Mouse (Mus musculus) frontal cortex, postnatal 14 days (tissue): ENCODE measurements at regions not wholly inside any gene's neighbourhood (a gene's known extent, or its start where the extent isn't known, plus 50 kb on each side); places are given as distances from the start of the nearest gene placed in this dataset.
"Not testable (repeated sequence)": the region's sequence is repeated elsewhere in the genome, so short reads cannot be mapped to it uniquely, and the experiment has no call there.

Experiments used
- DNase-seq, 2 experiments: peaks; one replicate each; pipeline ENCODE4 v3.0.0; 2022; ENCODE audit warnings: low spot score in 2 of 2

DNA sequence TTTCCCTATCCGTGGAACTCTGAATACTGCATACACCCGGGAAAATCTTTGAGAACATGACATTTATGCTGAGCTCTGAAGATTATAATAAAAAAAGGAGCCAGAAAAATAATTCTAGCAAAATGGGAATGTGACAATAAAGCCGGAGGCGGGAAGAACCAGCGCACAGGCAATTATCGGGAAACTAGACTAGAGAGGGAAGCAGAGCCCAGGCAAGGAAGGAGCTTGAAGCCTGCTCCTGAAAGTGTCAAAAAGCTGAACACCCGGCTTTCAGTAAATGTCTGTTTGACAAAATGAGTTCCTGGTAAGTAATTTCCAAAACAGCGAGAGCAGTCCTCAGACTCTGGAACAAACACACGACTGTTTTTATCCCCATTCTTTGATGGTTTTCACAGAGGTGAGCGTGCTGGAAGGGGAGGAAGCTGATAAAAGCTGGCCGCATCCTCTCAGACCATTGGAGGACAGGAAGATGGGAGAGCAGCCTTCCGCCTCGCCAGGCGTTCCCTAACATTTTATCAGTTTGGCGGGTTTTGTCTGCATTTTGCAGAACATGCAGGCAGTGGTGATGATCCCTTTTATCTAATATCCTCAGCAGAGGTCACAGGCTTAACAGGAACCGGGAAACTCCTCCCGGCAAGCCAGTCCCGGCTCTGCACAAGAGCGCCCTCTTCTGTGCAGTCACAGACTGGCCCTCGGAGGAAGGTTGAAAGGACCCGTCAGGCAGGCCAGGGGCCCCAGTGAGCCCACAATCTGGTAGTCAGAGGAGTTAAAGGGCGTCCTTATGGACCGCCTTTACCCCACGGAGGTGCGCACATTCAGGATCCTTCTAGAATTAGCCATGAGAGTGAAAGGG lies 201.3 kb upstream of the 1700056E22Rik start:
- peak; percentile 14 to 64 for DNase-seq

DNA sequence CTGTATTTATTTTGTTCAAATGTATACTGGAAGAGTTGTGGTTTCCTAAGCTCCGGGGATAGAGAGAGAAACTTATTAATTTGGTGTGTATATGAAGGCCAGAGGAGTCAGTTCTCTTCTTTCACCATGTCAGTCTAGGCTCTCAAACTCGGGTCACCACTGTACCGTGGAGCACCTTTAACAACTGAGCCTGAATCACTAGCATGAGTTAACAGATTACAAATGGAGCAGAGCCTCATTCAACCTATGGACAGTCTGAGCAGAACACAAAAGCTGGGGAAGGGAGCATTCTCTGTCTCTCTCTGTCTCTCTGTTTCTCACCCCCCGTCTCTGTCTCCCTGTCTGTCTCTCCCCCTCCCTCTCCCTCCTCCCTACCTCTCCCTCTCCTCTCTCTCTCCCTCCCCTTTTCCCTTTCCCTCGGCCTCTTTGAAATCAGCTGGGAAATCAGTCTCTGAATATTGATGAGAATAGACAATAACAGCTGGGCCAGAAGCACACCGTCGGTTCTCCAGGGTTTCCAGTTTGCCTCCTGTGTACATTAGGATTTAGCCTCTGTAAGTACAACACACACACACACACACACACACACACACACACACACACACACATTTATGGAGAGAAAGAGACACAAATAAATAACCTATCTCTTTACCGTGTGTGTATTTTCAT lies 200.4 kb upstream of the 1700056E22Rik start:
- DNase-seq = no peak

DNA sequence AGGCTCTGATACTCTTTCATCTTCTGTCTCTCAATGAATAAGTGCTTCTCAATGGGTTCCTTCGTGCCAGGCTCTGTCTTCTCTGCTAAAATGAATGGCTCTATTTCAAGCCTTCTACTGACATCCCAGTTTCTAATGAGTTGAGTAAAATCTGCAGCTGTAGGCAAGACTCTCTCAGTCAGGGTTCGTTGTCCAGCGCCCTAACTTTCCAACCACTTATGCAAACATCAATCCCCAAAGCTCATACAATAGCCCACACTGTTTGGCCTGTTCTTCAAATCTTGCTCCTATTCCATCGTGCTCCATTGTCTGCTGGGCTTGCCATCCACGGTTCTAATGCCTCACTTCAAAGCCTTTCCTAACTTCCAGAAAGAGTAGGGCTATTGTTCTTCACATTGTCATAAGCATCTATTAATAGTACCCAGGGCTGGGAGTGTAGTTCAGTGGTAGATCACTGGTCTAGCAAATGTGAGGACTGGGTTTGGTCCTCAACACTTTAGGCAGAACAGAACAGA lies 199.7 kb upstream of the 1700056E22Rik start:
- DNase-seq = no peak

DNA sequence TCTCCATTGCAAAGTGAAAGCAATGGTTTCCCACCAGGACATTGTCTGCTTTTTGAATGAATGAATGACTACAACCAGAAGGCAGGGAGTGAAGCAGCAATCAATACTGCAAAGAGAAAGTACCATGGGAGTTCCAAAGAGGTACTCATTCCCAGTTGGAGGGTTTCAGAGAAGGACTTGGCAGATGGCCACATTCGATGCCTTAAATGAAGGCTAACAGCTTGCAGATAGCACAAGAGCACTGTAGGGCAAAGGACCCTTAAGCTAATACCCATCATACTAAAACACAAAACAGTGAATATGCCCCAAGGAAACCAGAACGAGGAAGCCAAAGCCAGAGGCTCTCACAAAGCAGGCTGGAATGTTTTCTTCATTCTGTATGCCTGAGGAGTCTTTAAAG lies 188.2 kb upstream of the 1700056E22Rik start:
- DNase-seq = no peak

DNA sequence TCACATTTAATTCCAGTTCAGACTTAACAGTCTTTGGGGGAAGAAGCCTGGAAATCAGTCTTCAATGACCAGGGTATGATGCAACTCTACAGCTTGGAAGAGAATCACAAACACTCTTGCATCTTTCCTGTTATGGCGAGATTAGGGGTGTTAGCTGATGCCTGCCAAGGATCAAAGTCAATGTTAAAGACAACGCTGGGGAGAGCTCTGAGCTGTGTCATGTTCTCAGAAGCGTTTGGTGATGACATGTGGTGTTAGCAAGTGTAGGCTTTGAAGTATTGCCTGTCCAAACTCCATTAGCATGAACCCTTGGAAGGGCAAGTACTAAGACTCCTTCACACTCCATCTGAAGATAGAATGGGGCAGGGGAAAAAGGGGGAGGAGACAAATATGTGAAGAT lies 187.7 kb upstream of the 1700056E22Rik start:
- no peak for DNase-seq

DNA sequence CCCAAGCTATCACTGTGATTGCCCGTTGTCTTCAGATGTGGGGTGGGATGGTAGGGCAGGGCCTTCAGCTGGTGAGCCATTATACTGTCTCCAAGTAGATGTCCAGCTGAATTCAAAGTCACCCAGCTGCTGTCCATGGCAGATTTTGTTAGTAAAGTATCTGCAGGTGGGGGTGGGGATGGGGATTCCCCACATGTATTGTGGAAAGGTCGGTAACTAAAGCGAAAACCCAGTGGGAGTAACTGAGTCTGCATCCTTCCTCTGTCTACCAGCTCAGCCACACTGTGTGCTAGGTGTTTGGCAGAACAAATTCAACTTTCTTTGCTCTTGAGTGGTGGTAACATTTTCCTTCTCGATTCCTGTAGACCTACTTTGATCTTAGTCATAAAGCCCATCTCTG lies 163.2 kb upstream of the 1700056E22Rik start:
- DNase-seq = no peak

DNA sequence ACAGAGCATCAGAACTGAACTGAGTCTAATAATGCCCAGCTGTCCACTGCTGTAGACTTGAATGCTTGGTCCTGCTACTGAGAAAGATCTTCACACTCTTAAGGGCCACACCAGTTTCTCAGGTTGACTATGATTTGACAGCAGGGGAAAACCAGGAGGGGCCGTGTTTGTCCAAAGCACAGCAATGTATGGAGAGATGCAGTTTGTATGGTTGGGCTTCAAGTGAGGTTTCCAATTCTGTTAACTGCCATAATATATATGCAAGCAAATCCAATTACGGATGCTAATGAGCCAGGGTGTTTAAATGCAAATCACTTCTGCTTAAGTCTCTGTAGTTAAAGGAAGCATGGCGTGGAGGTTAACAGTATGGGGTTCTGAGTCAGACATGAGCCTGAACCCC lies 157.2 kb upstream of the 1700056E22Rik start:
- no peak for DNase-seq

DNA sequence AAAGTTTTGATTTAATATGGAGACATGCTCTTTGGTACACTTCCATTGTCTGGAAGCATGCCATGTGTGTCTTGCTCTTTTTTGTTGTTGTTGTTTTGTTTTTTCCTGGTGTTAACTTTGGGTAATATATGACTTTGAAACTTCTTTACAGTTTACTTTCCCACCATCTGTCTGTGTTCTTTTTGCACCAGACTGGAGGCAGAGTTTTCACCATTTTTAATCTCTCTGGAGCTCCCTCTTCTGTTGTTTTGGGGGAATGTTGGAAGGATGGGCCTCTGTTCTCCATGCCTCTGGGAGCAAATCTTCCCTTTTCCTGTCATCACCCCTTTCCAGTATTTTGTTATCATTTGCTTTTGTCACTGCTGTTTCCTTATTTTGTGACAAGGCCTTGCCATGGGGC lies 153.5 kb upstream of the 1700056E22Rik start:
- DNase-seq = no peak

DNA sequence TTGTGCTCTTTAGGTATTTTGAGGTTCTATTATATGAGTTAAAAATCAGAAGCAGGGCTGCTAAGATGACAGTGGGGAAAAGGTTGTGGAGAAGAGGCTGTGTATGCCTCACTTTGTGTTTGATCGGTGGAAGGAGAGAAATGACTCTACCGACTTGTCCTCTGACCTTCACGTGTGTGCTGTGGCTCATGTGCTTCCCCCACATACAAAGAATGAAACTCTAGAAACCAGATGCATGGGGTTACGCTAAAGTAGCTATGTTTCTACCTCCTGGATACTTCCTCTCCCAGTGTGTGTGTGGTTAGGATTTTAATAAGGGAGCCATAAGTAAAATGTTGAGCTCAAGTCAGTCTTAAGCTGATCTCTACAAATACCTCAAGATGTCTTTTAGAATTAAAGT lies 148.1 kb upstream of the 1700056E22Rik start:
- DNase-seq = no peak

DNA sequence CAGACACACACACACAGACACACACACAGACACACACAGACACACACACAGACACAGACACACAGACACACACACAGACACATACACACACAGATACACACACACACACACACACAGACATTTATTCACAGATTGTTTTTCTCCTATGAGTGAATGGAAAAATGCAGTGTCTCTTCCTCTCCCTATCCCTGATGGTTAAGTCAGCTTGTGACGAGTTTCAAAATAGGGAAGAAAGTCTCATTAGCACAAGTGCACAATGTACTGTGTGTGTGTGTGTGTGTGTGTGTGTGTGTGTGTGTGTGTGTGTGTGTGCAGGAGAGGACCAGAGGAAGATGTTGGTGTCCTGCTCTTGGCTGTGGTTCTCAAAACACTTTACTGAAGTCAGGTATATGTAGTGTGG lies 140.3 kb upstream of the 1700056E22Rik start:
- not testable (repeated sequence) for DNase-seq

DNA sequence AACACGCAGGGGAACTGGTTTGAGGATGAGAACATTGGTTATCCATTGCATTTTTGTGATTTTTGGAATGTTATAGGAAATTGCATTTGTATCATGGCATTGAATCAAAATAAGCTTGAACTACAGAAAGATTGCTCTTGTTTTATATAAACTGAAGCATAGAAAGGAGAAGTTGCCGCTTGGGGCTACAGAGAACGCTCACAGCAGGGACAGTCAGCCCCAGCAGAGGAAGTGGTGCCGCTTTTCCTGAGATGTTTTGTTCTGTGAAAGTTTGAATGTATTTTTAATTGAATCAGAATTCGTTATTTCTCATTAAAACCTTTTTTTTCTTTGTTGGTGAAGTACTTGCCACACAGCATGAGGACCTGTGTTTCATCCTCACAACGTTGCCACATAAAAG lies 139.6 kb upstream of the 1700056E22Rik start:
- DNase-seq = no peak

DNA sequence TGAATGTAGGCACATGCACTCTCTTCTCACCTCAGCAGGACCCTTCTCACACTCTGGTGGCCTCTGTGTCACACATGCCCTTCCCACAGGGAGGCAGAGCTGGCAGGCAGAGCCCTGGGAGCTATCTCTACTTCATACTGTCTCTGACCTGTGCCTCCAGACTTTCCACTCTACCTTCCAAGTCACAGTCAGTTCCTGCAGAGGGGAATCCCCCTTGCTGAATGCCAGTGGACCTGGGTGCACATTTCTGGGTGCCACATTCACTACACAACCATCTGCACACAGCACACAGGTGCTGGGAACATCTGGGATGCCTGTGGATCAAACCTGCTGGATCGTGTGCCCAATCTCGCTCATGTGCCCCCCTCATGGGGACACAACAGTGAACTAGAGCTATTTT lies 138.9 kb upstream of the 1700056E22Rik start:
- no peak for DNase-seq

DNA sequence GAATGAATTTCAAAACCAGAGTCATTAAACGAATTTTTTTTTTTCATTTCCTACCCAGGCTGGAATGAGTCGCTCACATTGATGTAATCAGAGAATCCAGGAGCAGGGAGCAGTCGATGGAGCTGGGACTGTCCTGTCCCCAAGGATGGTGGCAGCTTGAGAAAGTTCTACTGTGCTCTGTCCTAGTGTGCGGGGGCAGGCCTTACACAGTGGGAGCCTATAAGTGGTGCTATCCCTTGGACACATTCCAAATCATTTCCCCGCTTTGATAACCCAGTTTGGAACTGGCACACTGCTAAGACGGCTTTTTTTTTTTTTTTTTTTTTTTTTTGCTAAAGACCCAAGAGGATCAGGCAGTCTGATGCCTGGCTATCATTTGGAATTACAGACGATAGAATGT lies 137.5 kb upstream of the 1700056E22Rik start:
- no peak for DNase-seq

DNA sequence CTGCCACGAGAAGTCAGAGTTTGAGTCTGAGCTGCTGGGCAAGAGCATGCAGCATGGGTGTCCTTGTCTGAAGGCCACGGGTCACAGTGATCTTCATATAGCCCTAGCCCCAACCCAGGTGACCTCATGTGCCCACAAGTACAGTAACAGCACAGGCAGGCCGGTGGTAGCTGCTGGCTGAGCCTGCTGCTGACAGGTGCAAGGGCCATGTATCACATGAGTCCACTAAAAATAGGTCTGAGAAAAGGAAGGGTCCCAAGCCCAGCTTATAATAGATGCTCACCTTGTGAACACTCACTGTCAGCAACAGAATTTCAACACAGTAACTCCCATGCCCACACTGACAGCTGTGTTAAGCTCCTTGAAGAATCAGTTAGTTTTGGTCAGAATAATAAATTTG lies 136.8 kb upstream of the 1700056E22Rik start:
- DNase-seq = no peak

DNA sequence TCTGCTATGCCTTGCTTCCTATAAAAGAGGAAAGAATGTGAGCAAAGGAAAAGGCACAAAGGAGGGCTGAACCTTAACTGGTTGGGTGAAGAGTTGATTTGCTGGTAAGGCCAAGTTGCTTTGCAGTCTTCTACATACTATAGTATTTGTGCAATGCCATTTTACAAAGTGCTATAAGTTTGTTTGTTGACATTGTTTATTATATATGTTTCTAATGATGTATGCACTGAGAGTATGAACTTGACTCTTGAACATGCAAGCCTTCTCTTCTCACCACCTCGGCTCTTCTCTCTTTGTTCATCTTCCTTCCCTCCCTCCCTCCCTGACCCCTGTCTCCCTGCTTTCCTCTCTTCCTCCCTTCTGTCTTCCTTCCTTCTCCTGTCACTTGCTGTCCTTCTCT lies 135.9 kb upstream of the 1700056E22Rik start:
- no peak for DNase-seq

DNA sequence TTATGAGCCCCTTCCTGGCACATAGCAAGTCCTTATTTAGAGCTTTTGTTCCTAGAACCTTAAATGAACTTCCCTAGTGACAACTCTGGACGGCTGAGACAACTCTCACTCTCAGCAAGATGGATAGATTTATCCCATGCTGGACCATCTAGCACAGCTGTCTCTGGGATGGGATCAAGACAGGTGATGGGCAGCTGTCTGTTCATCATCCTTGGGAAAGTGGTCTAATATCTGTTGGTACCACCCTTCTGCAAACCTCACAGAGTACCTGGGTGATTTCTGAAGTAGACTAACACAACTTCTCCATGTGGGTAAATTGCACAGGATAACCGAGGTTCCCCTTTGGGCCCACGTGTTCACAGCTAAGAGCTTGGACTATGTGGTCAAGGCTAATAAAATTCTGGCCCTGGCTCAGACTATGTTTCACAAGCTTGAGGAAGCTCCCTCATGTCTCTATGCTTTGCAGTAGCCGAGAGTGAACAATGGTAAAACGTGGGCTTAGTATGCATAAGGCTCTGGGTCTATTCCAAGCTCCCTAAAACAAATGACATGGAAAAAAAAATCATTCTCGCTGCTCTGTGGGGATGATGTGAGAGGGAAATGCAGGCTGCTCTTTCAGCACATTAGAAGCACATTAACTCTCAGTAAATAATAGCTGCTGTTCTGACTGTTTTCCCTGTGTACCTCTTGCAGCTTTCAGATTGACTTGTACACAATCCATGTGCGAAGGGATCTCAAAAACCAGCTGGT lies 135.1 kb upstream of the 1700056E22Rik start:
- DNase-seq = no peak

DNA sequence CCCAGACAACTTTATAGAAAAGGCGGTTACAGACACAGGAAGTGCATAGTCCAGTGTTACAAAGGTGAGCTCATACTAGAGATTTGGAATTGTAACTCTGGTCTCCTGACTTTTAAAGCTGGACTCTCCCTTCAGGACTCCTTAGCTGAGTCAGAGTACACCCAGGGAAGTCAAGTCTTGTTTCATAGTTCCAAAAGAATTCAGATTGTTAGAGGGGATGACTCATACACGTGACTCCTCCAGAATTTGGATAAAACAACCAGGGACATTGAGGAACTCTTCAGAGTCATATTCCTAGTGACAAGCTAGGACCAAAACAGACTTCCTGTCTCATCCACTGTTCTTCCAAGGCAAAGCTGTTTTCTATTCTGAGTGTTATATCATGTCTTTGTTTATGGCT lies 132.8 kb upstream of the 1700056E22Rik start:
- DNase-seq = no peak

DNA sequence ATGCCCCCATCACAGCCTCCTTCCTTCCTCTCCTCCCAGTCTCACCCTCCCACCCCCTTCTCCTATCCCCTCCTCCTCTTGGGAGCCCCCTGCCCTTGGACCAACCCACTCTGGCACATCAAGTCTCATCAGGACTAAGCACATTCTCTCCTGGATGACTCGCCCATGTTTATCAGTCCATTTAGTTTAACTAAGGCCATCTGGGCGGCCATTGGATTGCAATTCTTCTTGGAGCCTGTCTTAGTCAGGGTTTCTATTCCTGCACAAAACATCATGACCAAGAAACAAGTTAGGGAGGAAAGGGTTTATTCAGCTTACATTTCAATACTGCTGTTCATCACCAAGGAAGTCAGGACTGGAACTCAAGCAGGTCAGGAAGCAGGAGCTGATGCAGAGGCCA lies 128.4 kb upstream of the 1700056E22Rik start:
- not testable (repeated sequence) for DNase-seq

DNA sequence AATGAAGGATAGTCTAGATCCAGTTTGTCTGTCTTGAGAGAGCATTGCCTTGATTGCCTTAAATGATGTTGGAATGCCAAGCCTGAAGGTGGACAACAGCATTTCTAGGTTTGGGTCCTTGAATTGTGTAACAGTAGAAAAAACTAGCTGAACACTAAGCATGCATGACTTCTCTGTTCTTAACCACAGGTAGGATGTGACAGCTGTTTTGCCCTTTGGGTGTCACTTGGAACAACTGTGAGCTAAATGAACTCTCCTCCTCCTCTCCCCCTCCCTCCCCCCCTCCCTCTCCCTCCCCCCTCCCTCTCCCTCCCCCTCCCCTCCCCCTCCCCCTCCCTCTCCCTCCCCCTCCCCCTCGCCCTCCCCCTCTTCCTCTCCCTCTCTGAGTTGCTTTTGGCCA lies 113.6 kb upstream of the 1700056E22Rik start:
- DNase-seq = no peak

DNA sequence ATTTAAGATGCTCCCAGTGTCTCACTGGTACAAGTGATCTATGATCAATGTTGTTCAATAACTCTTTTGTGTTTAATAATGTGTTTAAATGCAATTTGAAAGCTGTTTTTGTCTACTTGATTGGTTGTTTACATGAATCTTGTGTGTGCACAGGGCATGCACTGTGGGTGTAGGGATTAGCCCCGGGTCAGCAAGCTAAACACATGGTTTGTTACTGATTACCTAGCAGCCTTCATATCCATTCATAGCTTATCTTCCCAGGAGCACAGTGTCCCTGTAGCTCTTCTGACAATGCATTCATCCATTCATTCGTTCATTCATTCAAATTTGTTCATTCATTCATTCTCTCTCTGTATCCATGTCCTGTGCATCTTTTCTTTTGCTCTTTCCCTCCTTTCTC lies 108.9 kb upstream of the 1700056E22Rik start:
- DNase-seq = no peak

DNA sequence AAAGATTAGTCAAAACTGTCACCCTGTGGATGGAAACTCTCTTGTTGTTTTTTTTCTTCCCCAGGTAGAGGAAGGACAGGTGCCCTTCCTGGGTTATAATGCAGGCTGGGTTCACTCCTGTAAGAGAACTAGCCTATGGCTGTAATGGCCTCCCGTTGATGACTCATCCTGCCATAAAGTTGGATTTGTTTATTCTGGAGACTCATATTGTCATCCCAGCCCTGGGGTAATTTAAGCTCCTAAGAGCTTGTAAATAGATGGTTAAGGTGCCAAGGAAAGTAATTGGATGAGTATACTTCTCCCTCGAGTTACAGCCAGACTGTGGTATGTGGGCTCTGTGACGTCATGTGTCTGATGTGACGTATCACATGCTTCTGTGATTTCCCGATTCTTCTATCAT lies 106.4 kb upstream of the 1700056E22Rik start:
- DNase-seq = no peak

DNA sequence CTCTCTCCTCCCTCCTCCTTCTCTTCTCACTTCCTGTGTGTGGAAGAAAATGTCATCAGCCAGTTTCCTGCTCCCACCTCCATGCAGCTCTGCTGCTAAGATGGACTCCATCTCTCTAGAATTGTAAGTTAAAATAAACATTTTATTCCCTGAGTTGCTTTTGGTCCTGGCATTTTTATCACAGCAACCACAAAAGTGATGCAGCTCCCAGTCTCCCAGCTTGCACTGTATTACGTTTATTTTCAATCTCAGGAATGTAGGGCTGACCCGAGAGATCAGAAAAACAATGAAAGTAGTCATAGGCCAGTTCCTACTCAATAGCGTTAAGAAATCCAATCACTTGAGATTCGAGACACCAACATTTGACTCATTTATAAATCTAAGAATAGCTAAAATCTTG lies 106.0 kb upstream of the 1700056E22Rik start:
- no peak for DNase-seq
